Mouse (Mus musculus) E14TG2a.4 (cell line): ENCODE data around the gene Cdh22.

Experiments used
- CTCF ChIP-seq: conservative IDR thresholded peaks from 2 replicates; pipeline ENCODE4 v1.5.1; 2014; ENCODE audit warnings: low read length
- NANOG ChIP-seq: IDR thresholded peaks from 2 replicates; pipeline ENCODE4 v1.6.1; 2014; ENCODE audit warnings: borderline replicate concordance, low read length, mixed read lengths
- POU5F1 ChIP-seq: IDR thresholded peaks from 2 replicates; pipeline ENCODE4 v1.6.1; 2014; ENCODE audit warnings: low read length, borderline replicate concordance

DNA sequence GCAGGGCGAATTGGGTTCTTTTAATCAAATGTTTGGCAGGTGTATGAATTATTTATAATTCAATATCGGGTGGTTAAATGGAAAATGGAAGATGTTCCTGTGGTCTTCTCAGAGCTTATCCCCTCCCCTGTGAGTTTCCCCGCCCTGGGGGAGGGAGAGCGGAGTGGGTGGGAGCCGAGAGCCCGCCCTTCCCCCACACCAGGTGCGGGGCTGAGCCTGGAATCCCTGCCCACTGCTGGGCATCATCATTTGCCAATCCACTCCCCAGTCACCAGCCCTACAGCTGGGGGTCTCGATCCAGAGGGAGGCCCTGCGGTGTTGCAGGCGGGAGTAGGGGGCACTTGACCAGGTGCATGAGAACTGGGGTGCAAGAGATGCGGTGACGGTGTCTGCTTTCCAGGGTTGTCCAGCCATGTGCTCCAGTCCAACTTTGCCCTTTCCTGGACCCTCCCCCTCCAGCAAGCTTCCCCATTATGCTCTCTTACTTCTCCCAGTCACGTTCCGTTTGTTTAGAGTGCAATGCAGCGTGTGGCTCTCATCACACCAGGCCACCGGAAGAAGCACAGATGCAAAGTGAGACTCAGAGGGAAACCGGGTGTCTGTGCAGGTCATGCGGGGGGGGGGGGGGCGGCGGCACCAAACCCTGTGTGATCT is 23.1 kb downstream of the Cdh22 start:
- TF ChIP-seq CTCF, result no peak
- no peak for TF ChIP-seq NANOG
- TF ChIP-seq POU5F1, result no peak
